Mouse (Mus musculus): ENCODE measurements at regions not wholly inside any gene's neighbourhood (a gene's known extent, or its start where the extent isn't known, plus 50 kb on each side); places are given as distances from the start of the nearest gene placed in this dataset.

DNA sequence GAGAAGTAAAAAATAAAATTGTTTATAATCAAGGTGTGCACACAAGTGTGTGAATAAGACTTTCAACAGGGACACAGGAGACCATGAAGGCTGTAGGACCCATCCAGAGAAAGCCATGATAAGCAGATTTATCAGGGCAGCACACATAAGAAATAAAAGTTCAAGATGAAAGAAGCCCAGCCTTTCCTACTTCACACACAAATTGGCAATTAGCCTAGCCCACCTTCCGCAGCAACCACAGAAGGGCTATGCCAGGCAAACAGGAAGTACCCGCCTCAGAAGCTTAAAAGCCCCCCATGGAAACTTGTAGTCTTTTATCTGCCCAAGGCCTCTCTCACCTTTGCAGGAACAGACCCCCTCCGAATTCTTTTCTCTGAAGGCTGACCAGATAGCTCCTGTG is 77.5 kb upstream of the Eomes start:
- TF ChIP-seq CTCF (IDR thresholded peaks at IDR 0.05; ENCODE audit: low read depth), result no peak
- no peak for TF ChIP-seq EP300 (IDR thresholded peaks at IDR 0.05; ENCODE audit: low read depth)
